Mouse (Mus musculus): Measurements from ENCODE around the gene Itpkc. TPM values are rescaled to one million over a fixed set of nuclear protein-coding genes. Genes with fewer than 3 reads are reported as not detected.

The Itpkc gene
- polyA plus RNA-seq, 1 experiment from 2014 or later, result 8.6 TPM

DNA sequence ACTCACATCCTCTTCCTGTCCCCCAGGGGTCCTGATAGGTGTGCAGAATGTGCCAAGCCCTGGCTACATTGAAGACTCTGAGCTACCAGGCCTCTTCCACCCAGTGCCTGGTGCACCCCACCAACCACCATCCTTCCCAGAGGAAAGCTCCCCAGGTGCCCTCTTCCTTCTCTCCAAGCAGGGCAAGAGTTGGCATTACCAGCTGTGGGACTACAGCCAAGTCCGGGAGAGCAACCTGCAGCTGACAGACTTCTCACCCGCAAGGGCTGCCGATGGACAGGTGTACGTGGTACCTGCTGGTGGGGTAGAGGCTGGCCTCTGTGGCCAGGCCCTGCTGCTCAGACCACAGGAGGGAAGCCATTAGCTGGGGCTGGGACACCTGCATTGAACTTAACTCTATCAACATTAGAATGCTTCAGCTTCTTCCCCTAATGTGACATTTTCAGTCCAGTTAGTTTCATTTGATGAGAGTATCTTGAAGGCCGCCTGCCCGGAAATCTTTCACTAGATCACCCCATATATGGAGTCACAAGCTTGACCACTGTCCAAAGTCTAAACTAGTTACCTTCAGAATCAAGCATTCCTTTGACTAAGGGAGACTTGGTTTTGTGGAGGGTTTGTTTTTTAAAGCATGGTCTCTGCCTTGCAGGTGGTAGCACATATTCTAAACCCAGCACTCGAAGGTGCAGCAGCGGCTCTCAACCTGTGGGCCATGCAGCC, 24.6 kb downstream of the Itpkc start:
- no peaks in the 10 kb centered on the region for H3K9me3 ChIP-seq (ENCODE audit: control insufficient read depth)
- H3K4me2 ChIP-seq (replicated peaks; ENCODE audit: low read depth), result no peak overlapping the region
- H3K9ac ChIP-seq (ENCODE audit: low read depth, low read length), result no peak overlapping the region
- H3K4me3 ChIP-seq (ENCODE audit: low read depth, low read length), result no peak overlapping the region
- TF ChIP-seq CTCF (IDR thresholded peaks at IDR 0.05; ENCODE audit: low read depth), result no peak
- 87% methylated on average over 8 of the region's 8 CpGs for WGBS
- ATAC-seq, result no peak
- H3K27me3 ChIP-seq (replicated peaks; ENCODE audit: control insufficient read depth, insufficient read depth, low read length), result no peaks in the 10 kb centered on the region
- H3K36me3 ChIP-seq (ENCODE audit: control insufficient read depth, insufficient read depth), result peaks cover 31% of the 10 kb centered on the region
- H3K4me1 ChIP-seq (replicated peaks; ENCODE audit: control insufficient read depth, insufficient read depth, low read length), result peaks cover 4% of the 10 kb centered on the region; the same call in 1 of the 2 replicates
- H3K27ac ChIP-seq (ENCODE audit: low read depth, low read length), result no peak overlapping the region

DNA sequence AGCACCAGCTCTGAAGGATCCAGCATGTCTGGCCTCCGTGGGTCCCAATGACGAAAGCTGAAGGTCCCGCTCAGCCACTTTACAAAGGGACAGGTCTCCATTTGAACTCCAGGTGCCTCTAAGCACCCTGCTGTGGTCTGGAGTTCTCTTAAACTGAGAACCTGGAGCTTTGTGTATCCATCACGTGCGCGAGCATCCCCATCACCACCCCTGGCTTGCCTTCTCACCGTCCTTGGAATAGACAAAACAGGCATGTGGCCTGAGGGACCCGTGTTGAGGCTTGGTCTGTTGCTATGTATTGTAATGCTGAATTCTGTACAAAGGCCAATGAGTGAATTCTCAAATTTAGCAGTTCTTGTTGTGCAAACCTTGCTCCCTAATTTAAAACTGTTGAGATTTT, 29.7 kb downstream of the Itpkc start:
- 85% methylated on average over 8 of the region's 8 CpGs for WGBS
- TF ChIP-seq CTCF (IDR thresholded peaks at IDR 0.05; ENCODE audit: low read depth), result no peak
- ATAC-seq, result no peak

DNA sequence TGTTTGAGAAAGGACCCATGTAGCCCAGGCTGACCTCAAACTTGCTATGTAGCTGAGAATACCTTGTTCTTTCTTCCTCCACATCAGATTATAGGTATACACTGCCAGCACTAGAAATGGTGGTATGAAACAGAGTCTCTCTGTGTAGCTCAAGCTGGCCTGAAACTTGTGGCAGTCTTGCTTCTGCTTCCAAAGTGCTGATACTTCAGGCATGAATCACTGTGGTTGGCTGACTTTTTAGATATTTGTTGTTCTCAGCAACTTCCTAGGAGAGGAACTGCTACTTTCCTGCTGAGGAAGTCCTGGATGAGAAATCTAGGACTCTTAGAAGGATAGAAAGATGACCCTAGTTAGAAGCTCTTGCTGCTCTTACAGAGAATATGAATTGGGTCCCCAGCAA, 30.1 kb downstream of the Itpkc start:
- H3K9ac ChIP-seq (ENCODE audit: low read depth, low read length), result no peak overlapping the region
- no peak overlapping the region for H3K4me2 ChIP-seq (replicated peaks; ENCODE audit: low read depth)
- H3K9me3 ChIP-seq (ENCODE audit: control insufficient read depth), result no peaks in the 10 kb centered on the region
- H3K36me3 ChIP-seq (ENCODE audit: control insufficient read depth, insufficient read depth), result peaks cover 9% of the 10 kb centered on the region
- no peak for TF ChIP-seq CTCF (IDR thresholded peaks at IDR 0.05; ENCODE audit: low read depth)
- no peak for ATAC-seq
- no peak overlapping the region for H3K4me3 ChIP-seq (ENCODE audit: low read depth, low read length)
- no peaks in the 10 kb centered on the region for H3K27me3 ChIP-seq (replicated peaks; ENCODE audit: control insufficient read depth, insufficient read depth, low read length)
- no peak overlapping the region for H3K27ac ChIP-seq (ENCODE audit: low read depth, low read length)
- peaks cover 9% of the 10 kb centered on the region; the same call in 1 of the 2 replicates for H3K4me1 ChIP-seq (replicated peaks; ENCODE audit: control insufficient read depth, insufficient read depth, low read length)

More for the DNA sequence above, 29.7 kb downstream of the Itpkc start:
- Histone ChIP-seq H3K4me1 (replicated peaks; ENCODE audit: control insufficient read depth, insufficient read depth, low read length) (peaks cover 9% of the 10 kb centered on the region; the same call in 1 of the 2 replicates), H3K36me3 (ENCODE audit: control insufficient read depth, insufficient read depth) (peaks cover 4% of the 10 kb centered on the region), H3K9ac (ENCODE audit: low read depth, low read length) (no peak overlapping the region), H3K27me3 (replicated peaks; ENCODE audit: control insufficient read depth, insufficient read depth, low read length) (no peaks in the 10 kb centered on the region), H3K9me3 (ENCODE audit: control insufficient read depth) (no peaks in the 10 kb centered on the region), H3K4me2 (replicated peaks; ENCODE audit: low read depth) (no peak overlapping the region), H3K27ac (ENCODE audit: low read depth, low read length) (no peak overlapping the region), H3K4me3 (ENCODE audit: low read depth, low read length) (no peak overlapping the region)

DNA sequence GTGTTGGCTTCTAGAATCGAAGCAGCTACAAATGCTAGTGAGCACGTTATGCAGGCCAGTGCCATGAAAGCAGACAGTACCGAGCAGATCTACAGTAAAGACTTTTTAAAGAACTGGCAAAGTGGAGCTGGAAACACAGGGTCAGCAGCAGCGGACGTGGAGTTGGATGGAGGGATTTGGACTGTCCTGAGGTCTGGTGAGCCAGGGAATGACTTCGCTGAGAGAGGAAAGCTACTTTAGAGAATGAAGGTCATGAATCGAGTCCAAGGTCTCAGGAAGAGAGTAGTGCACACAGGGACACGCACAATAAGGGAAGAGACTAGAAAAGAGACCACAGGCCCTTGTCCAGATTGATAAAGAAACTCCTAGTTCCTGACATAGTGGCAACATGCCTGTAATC, 30.8 kb downstream of the Itpkc start:
- no peaks in the 10 kb centered on the region for H3K27me3 ChIP-seq (replicated peaks; ENCODE audit: control insufficient read depth, insufficient read depth, low read length)
- ATAC-seq, result no peak
- H3K4me2 ChIP-seq (replicated peaks; ENCODE audit: low read depth), result no peak overlapping the region
- H3K4me1 ChIP-seq (replicated peaks; ENCODE audit: control insufficient read depth, insufficient read depth, low read length), result peaks cover 9% of the 10 kb centered on the region; the same call in 1 of the 2 replicates
- WGBS, result 91% methylated on average over 8 of the region's 8 CpGs
- H3K36me3 ChIP-seq (ENCODE audit: control insufficient read depth, insufficient read depth), result peaks cover 14% of the 10 kb centered on the region
- H3K4me3 ChIP-seq (ENCODE audit: low read depth, low read length), result no peak overlapping the region
- H3K9ac ChIP-seq (ENCODE audit: low read depth, low read length), result no peak overlapping the region
- H3K9me3 ChIP-seq (ENCODE audit: control insufficient read depth), result no peaks in the 10 kb centered on the region
- H3K27ac ChIP-seq (ENCODE audit: low read depth, low read length), result no peak overlapping the region
- no peak for TF ChIP-seq CTCF (IDR thresholded peaks at IDR 0.05; ENCODE audit: low read depth)

DNA sequence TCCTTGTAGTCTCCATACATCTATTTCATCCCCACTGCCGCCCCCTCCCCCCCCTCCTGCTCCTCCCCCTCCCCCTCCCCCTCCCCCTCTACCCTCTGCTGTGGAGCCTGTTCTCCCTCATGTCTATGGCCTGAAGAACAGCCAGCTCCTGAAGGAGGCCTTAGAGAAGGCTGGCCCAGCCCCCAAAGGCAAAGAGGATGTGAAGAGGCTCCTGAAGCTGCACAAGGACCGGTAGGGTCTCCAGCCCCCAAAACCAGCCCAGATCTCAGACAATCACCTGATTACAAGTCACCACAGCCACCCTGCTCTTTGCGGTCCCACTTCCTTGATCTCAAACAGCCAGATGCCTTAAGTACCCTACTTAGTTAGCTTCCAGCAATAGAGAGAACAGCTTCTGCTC, 31.3 kb downstream of the Itpkc start:
- no peaks in the 10 kb centered on the region for H3K9me3 ChIP-seq (ENCODE audit: control insufficient read depth)
- WGBS, result 81% methylated on average over 3 of the region's 3 CpGs
- no peak overlapping the region for H3K4me2 ChIP-seq (replicated peaks; ENCODE audit: low read depth)
- H3K9ac ChIP-seq (ENCODE audit: low read depth, low read length), result no peak overlapping the region
- H3K27ac ChIP-seq (ENCODE audit: low read depth, low read length), result no peak overlapping the region; the same call in 1 of the 2 replicates
- no peak for ATAC-seq
- H3K4me1 ChIP-seq (replicated peaks; ENCODE audit: control insufficient read depth, insufficient read depth, low read length), result peaks cover 4% of the 10 kb centered on the region; the same call in 1 of the 2 replicates
- peaks cover 19% of the 10 kb centered on the region for H3K36me3 ChIP-seq (ENCODE audit: control insufficient read depth, insufficient read depth)
- no peaks in the 10 kb centered on the region for H3K27me3 ChIP-seq (replicated peaks; ENCODE audit: control insufficient read depth, insufficient read depth, low read length)
- H3K4me3 ChIP-seq (ENCODE audit: low read depth, low read length), result no peak overlapping the region
- no peak for TF ChIP-seq CTCF (IDR thresholded peaks at IDR 0.05; ENCODE audit: low read depth)

DNA sequence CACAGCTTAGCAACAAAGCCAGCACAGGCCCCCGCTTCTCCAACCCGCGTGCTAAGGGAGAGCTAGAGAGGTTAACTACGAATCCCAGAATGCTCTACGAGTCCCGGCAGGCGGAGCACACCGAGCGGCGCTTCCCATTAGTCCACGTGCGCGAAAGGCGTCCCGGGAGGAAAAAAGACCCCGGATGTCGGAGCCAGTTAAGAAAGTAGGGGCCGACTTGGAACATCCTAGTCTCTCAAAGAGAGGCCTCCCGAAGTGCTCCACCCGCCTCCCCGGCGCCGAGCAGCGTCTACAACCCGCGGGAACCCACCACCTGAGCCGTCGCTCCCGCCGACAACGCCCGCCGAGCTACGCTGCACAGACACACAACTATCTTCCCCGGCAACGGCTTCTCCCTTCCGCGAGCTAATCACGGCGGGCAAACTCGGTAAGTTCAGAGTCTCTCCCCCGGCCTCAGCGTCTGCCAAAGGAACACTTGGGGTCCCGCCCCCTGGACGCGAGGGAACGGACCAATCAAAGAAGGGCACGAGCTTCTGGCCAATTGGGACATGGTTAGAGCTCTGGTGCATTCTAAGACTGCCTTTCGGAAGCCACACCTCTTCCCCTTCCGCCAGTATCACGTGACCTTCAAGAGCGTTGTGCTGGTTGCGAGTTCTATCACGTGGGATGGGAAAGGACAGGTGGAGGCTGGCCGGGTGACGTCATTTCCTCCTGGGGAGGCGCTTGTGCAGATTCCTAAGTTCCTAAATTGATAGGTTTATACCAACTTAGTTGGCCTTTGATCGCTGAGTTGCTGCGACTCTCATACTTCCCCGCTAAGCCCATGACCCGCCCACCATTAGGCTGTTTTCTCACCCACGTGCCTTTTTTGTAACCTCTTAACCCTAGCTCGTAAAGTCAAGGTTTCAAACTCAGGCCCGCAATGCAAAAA, 32.5 kb downstream of the Itpkc start, which contains the start of the genes BC024978 and Snrpa:
BC024978 (plus strand) TSS at position 101 of the 931 bp plus-strand sequence.
Snrpa (minus strand) TSS at position 591 of the 931 bp plus-strand sequence.
- H3K4me2 ChIP-seq (replicated peaks; ENCODE audit: low read depth), result peak within 1 kb of the TSS; percentile 74
- peaks cover 29% of the 10 kb centered on the region for H3K36me3 ChIP-seq (ENCODE audit: control insufficient read depth, insufficient read depth)
- no peak for TF ChIP-seq CTCF (IDR thresholded peaks at IDR 0.05; ENCODE audit: low read depth)
- peak within 1 kb of the TSS; percentile 85 for H3K9ac ChIP-seq (ENCODE audit: low read depth, low read length)
- peak within 1 kb of the TSS; percentile 85 for H3K4me3 ChIP-seq (ENCODE audit: low read depth, low read length)
- H3K27me3 ChIP-seq (replicated peaks; ENCODE audit: control insufficient read depth, insufficient read depth, low read length), result no peaks in the 10 kb centered on the region
- no peaks in the 10 kb centered on the region for H3K9me3 ChIP-seq (ENCODE audit: control insufficient read depth)
- peak; percentile 99 for ATAC-seq
- peaks cover 4% of the 10 kb centered on the region; the same call in 1 of the 2 replicates for H3K4me1 ChIP-seq (replicated peaks; ENCODE audit: control insufficient read depth, insufficient read depth, low read length)
- peak within 1 kb of the TSS; percentile 100 for H3K27ac ChIP-seq (ENCODE audit: low read depth, low read length)
- WGBS, result under 1% methylated on average over 64 of the region's 64 CpGs
